Mouse (Mus musculus) ES-Bruce4 (cell line): ENCODE measurements around the gene Fut2. TPM values are rescaled to one million over a fixed set of nuclear protein-coding genes. Genes with fewer than 3 reads are reported as not detected.

Source experiments
- H3K27ac ChIP-seq: 2 replicates; pipeline ENCODE4 v1.5.1; 2012; ENCODE audit warnings: low read length, inconsistent platforms; ENCODE audit not compliant: insufficient read depth
- H3K27me3 ChIP-seq: 2 replicates; pipeline ENCODE4 v1.6.1; 2012; ENCODE audit warnings: mild to moderate bottlenecking, low read length, inconsistent platforms; ENCODE audit not compliant: control insufficient read depth, poor library complexity, insufficient read depth, severe bottlenecking
- H3K36me3 ChIP-seq: 2 replicates; pipeline ENCODE4 v1.6.1; 2012; ENCODE audit warnings: inconsistent platforms, mild to moderate bottlenecking, low read length, moderate library complexity; ENCODE audit not compliant: control insufficient read depth, poor library complexity, insufficient read depth, severe bottlenecking
- H3K4me1 ChIP-seq: one replicate; pipeline ENCODE4 v1.8.1; 2011; ENCODE audit warnings: low read length; ENCODE audit not compliant: control insufficient read depth, insufficient read depth
- H3K4me3 ChIP-seq: 2 replicates; pipeline ENCODE4 v1.5.1; 2011; ENCODE audit warnings: low read depth, mild to moderate bottlenecking, low read length
- H3K9ac ChIP-seq: 2 replicates; pipeline ENCODE4 v1.6.1; 2012; ENCODE audit warnings: low read depth, mild to moderate bottlenecking, inconsistent platforms; ENCODE audit not compliant: poor library complexity, severe bottlenecking
- H3K9me3 ChIP-seq: replicated peaks from 2 replicates; pipeline ENCODE4 v1.6.1; 2012; ENCODE audit warnings: mild to moderate bottlenecking, low read length, inconsistent platforms; ENCODE audit not compliant: control insufficient read depth, poor library complexity, insufficient read depth, severe bottlenecking
- CTCF ChIP-seq: IDR thresholded peaks from one replicate; pipeline ENCODE4 v1.8.1; 2011; ENCODE audit warnings: low read depth, low read length
- EP300 ChIP-seq: IDR thresholded peaks from 2 replicates; pipeline ENCODE4 v1.6.1; 2011; ENCODE audit warnings: low read depth, low read length; ENCODE audit not compliant: insufficient read depth
- POLR2A ChIP-seq: IDR thresholded peaks from one replicate; pipeline ENCODE4 v1.8.1; 2011; ENCODE audit warnings: low read length; ENCODE audit not compliant: insufficient read depth
- polyA plus RNA-seq: library from polyadenylated mRNA; stranded (reverse); fragments of >200 nt; gene quantifications from 2 replicates; pipeline ENCODE4 v1.2.4, GENCODE M21; 2011; ENCODE audit warnings: low read depth; ENCODE audit not compliant: missing spikeins, insufficient read depth, insufficient read length

The Fut2 gene
- polyA plus RNA-seq, 1 experiment, result not detected

DNA sequence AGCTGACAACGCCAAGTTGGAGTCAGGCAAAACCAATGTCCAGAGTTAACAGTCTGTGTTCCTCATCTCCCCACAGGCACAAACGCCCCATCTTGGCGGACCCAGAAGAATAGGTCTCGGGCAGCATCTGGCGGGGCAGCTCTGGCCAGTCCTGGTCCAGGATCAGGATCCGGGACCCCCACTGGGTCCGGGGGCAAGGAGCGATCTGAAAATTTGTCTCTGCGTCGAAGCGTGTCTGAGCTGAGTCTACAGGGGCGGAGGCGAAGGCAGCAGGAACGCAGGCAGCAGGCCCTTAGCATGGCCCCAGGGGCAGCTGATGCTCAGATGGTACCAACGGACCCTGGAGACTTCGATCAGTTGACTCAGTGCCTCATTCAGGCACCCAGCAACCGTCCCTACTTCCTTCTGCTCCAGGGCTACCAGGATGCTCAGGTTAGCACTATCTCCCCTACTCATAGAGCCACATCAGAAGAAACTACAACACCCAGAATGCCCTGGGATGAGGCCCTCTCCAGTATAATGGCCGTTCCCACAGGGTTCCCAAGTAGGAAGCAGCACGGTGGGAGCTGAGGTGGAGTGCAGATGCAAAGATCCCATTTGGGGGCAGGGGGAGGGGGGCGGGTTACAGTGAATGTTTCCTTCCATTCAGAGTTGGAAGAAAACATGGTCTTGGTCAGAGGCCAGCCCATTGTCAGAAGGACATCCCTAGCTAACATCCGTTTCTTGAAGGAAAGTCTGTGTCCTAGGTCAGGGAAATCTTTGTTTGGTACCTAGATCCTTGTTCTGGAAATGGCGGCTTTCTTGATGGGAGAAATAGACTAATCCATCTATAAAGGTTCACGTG is 35.9 kb downstream of the Fut2 start:
- Histone ChIP-seq H3K36me3 (no peaks in the 10 kb centered on the region), H3K9ac (peak overlapping the region; percentile 35), H3K9me3 (no peaks in the 10 kb centered on the region), H3K4me3 (peak overlapping the region; percentile 15), H3K27ac (no peak overlapping the region), H3K4me1 (peaks cover 5% of the 10 kb centered on the region), H3K27me3 (no peaks in the 10 kb centered on the region)
- TF ChIP-seq CTCF, result no peak
- no peak for TF ChIP-seq EP300
- TF ChIP-seq POLR2A, result no peak

DNA sequence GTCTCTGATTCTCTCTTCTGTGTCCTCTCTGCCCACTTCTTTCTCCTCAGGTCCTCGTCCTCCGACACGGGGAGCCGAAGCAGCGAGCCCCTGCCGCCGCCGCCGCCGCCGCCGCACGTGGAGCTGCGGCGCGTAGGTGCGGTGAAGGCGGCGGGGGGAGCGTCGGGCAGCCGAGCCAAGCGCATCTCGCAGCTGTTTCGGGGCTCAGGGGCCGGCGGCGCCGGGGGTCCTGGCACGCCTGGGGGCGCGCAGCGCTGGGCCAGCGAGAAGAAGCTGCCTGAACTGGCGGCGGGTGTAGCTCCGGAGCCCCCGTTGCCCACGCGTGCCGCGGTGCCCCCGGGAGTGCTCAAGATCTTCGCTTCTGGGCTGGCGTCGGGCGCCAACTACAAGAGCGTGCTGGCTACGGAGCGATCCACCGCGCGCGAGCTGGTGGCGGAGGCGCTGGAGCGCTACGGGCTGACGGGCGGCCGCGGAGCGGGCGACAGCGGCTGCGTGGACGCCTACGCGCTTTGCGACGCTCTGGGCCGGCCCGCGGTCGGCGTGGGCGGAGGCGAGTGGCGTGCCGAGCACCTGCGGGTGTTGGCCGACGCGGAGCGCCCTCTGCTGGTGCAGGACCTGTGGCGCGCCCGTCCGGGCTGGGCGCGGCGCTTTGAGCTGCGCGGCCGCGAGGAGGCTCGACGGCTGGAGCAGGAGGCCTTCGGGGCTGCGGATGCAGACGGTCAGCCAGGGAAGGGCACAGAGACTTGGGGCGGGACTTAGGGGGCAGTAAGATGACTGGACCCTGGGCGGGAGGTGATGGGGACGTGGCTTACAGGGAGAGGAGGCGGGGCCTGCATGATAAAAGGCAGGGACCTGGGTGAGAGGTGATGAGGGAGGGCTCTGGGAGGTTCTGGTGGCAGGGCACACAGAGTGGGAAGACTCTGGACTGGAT is 37.6 kb downstream of the Fut2 start:
- Histone ChIP-seq H3K36me3 (no peaks in the 10 kb centered on the region), H3K27me3 (no peaks in the 10 kb centered on the region), H3K27ac (no peak overlapping the region), H3K9me3 (no peaks in the 10 kb centered on the region), H3K9ac (peak overlapping the region; percentile 78), H3K4me1 (peaks cover 5% of the 10 kb centered on the region), H3K4me3 (peak overlapping the region; percentile 57)
- TF ChIP-seq CTCF, result peak; percentile 71
- no peak for TF ChIP-seq POLR2A
- no peak for TF ChIP-seq EP300

DNA sequence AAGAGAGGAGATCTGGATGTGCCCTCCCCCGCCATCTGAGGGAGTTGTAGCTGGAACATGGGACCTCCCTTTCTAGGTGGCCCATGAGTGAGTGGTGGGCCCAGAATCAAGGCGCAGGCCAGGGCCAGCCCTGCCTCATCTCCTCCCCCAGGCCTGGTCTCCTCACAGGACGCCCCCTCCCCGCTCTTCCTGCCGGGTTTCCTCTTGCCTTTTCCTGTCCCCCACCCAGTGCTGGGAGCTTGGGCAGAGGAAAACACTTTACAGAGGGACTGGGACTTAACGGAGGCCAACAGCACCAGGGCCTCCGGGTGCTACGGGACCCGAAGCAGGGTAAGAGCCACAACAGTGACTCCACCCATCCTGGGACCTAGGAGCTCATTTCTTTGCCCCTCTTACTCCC is 38.9 kb downstream of the Fut2 start, which contains the start of gene Rasip1:
Gene Rasip1, plus strand, starts transcription at position 228 of the 400 bp plus-strand sequence.
- Histone ChIP-seq H3K27me3 (no peaks in the 10 kb centered on the region), H3K9ac (peak within 1 kb of the TSS; percentile 78), H3K4me1 (peaks cover 5% of the 10 kb centered on the region), H3K36me3 (no peaks in the 10 kb centered on the region), H3K27ac (no peak within 1 kb of the TSS), H3K4me3 (peak within 1 kb of the TSS; percentile 29), H3K9me3 (no peaks in the 10 kb centered on the region)
- TF ChIP-seq CTCF (no peak), POLR2A (no peak), EP300 (no peak)

DNA sequence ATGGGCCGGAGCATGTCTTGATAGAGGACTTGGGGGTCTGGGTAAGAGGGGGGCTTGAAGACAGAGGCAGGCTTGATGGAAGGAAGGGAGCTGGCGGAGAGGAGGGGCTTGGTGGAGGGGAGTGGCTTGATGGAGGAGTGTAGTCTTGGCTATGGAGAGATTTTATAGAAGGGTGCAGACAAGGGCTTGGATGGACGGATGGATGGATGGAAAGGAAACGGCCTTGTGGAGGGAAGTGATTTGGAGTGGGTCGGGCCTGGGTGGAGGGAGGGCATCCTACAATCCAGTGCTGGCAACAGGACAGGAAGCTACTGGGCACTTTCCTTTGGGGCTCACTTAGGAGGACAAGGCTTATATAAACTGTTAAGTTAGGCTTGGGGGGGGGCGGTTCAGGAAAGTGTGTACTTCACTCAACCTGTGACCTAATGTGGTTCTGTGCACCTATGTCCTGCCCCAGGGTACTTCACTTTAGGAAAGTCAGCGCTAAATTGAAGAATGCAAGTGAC is 39.6 kb downstream of the Fut2 start:
- peak overlapping the region; percentile 78; the same call in 1 of the 2 replicates for H3K9ac ChIP-seq
- no peak overlapping the region for H3K4me3 ChIP-seq
- H3K4me1 ChIP-seq, result no peaks in the 10 kb centered on the region
- TF ChIP-seq EP300, result no peak
- TF ChIP-seq POLR2A, result no peak
- no peak for TF ChIP-seq CTCF
- no peak overlapping the region for H3K27ac ChIP-seq
- H3K36me3 ChIP-seq, result no peaks in the 10 kb centered on the region
- H3K9me3 ChIP-seq, result no peaks in the 10 kb centered on the region
- H3K27me3 ChIP-seq, result no peaks in the 10 kb centered on the region

- no peaks in the 10 kb centered on the region for H3K9me3 ChIP-seq
- no peak overlapping the region for H3K4me3 ChIP-seq
- TF ChIP-seq EP300, result no peak
- TF ChIP-seq CTCF, result no peak
- TF ChIP-seq POLR2A, result no peak
- H3K27me3 ChIP-seq, result no peaks in the 10 kb centered on the region
- no peaks in the 10 kb centered on the region for H3K4me1 ChIP-seq
- no peaks in the 10 kb centered on the region for H3K36me3 ChIP-seq
- no peak overlapping the region for H3K27ac ChIP-seq
- H3K9ac ChIP-seq, result no peak overlapping the region
Measured at GRCm38 (mm10) chr7:45625481-45625880, 40.7 kb downstream of the Fut2 start.
